Mouse (Mus musculus) G1E (cell line): ENCODE results near the gene Spaca9. TPM values are rescaled to one million over a fixed set of nuclear protein-coding genes. Genes with fewer than 3 reads are reported as not detected.
A peak's percentile ranks its signal among the peaks of the same experiment; 100 is the strongest.

Experiments
- ATAC-seq: 2 replicates; pipeline ENCODE4 v1.8.0; 2016; ENCODE audit warnings: mild to moderate bottlenecking; ENCODE audit not compliant: insufficient number of reproducible peaks, poor library complexity, low FRiP score, severe bottlenecking; ENCODE audit errors: extremely low read depth
- DNase-seq: peaks from one replicate; pipeline ENCODE4 v3.0.0; 2012; ENCODE audit warnings: low spot score
- H3K27me3 ChIP-seq: 2 replicates; pipeline ENCODE4 v1.6.1; 2012; ENCODE audit warnings: mild to moderate bottlenecking, low read length, inconsistent platforms; ENCODE audit not compliant: insufficient read depth
- H3K36me3 ChIP-seq: replicated peaks from 2 replicates; pipeline ENCODE3; 2012; ENCODE audit warnings: mild to moderate bottlenecking, inconsistent platforms
- H3K4me1 ChIP-seq: 2 replicates; pipeline ENCODE4 v1.6.1; 2012; ENCODE audit warnings: low read depth, low read length, inconsistent platforms, mixed read lengths; ENCODE audit not compliant: insufficient read depth
- H3K4me3 ChIP-seq: 2 replicates; pipeline ENCODE4 v1.5.1; 2012; ENCODE audit warnings: low read depth, mild to moderate bottlenecking, inconsistent platforms, low read length, moderate library complexity, mixed read lengths
- H3K9me3 ChIP-seq: replicated peaks from 2 replicates; pipeline ENCODE4 v1.6.1; 2012; ENCODE audit warnings: inconsistent platforms
- CTCF ChIP-seq: IDR thresholded peaks from 2 replicates; pipeline ENCODE4 v1.5.1; 2012; ENCODE audit warnings: low read depth, low read length, inconsistent platforms, mixed read lengths
- GATA1 ChIP-seq: IDR thresholded peaks from 2 replicates; pipeline ENCODE4 v1.6.1; 2012; ENCODE audit warnings: borderline replicate concordance, low read length, inconsistent platforms, mixed read lengths
- GATA2 ChIP-seq: IDR thresholded peaks from 2 replicates; pipeline ENCODE4 v1.6.1; 2012; ENCODE audit warnings: low read depth, low read length, inconsistent platforms, borderline replicate concordance
- POLR2AphosphoS5 ChIP-seq: IDR thresholded peaks from 2 replicates; pipeline ENCODE4 v1.6.1; 2012; ENCODE audit warnings: low read depth, low read length, inconsistent platforms; ENCODE audit not compliant: insufficient replicate concordance
- TAL1 ChIP-seq: conservative IDR thresholded peaks from 2 replicates; pipeline ENCODE4 v1.6.1; 2012; ENCODE audit warnings: low read depth, low read length, inconsistent platforms, mixed read lengths
- polyA plus RNA-seq: library from polyadenylated mRNA; stranded (reverse); fragments of >175 nt; gene quantifications from 2 replicates; pipeline ENCODE4 v1.2.3, GENCODE M21; 2012
- total RNA-seq, 2 experiments: library from RNA; stranded (forward) in 1 of 2; stranded (reverse) in 1 of 2; fragments of 200-1000 nt in 1 of 2; fragments of >200 nt in 1 of 2; fragmentation: Nextera tagmentation in 1 of 2; gene quantifications; 2 replicates each; pipeline ENCODE4 v1.2.3; 2014 to 2017

The Spaca9 gene
- total and polyA plus RNA-seq, 3 experiments = 1.8 to 22.3 (median 7.9) TPM

DNA sequence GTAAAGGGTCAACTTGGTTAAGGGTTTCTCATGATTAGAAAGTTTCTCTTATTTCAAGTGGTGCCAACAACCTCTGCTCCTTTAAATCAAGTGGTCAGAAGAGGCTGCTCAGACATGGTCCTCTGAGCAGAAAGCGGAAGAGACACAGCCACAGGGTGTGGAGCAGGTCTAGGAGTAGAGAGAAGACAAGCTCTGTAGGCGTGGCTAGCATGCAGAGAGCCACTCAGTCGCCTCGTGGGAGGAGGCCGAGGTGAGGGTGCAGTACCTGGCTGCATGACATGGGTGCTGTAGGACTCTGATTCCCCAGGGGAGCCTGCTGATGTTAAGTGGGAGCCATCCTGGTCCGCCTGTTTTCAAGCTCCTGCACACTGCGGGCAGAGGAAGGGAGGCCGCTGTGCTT, 43.3 kb downstream of the Spaca9 start:
- DNase-seq (no peak), ATAC-seq (no peak)
- TF ChIP-seq POLR2AphosphoS5 (no peak), TAL1 (no peak), CTCF (no peak), GATA2 (no peak), GATA1 (no peak)
- Histone ChIP-seq H3K9me3 (no peaks in the 10 kb centered on the region), H3K36me3 (peaks cover 76% of the 10 kb centered on the region), H3K4me3 (no peak overlapping the region), H3K4me1 (peaks cover 11% of the 10 kb centered on the region; the same call in 1 of the 2 replicates), H3K27me3 (no peaks in the 10 kb centered on the region)

- no peak for ATAC-seq
Observed at GRCm38 (mm10) chr2:28654295-28654694, 45.2 kb downstream of the Spaca9 start.

DNA sequence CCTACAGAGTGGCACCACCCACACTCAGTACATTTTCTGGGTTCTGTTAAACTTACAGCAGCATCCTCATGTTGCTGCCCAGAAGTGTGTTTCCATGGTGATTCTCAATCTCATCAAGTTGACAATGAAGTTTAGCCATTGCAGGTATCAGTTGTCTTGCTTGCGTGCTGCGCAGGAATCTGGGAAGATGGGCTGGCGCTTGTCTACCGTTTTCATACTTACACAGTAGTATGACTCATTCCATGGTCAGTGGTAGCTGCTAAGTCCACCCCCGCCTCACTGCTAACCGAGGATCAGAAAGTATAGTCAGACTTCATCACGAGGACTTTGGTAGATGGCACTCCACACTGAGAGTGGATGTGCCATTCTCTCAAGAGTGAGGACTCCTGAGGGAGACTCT, 46.2 kb downstream of the Spaca9 start:
- Histone ChIP-seq H3K36me3 (peaks cover 54% of the 10 kb centered on the region), H3K4me1 (peaks cover 14% of the 10 kb centered on the region; the same call in 1 of the 2 replicates), H3K4me3 (no peak overlapping the region), H3K27me3 (no peaks in the 10 kb centered on the region), H3K9me3 (no peaks in the 10 kb centered on the region)
- TF ChIP-seq CTCF = no peak
- TF ChIP-seq GATA2 = no peak
- DNase-seq (no peak), ATAC-seq (no peak)

More at GRCm38 (mm10) chr2:28654295-28654694, 45.2 kb downstream of the Spaca9 start:
- no peaks in the 10 kb centered on the region for H3K27me3 ChIP-seq
- H3K4me3 ChIP-seq = no peak overlapping the region
- H3K9me3 ChIP-seq = no peaks in the 10 kb centered on the region
- DNase-seq = peak; percentile 15
- peaks cover 11% of the 10 kb centered on the region; the same call in 1 of the 2 replicates for H3K4me1 ChIP-seq
- peaks cover 63% of the 10 kb centered on the region for H3K36me3 ChIP-seq
- TF ChIP-seq CTCF (peak; percentile 61), POLR2AphosphoS5 (no peak), GATA1 (no peak)

DNA sequence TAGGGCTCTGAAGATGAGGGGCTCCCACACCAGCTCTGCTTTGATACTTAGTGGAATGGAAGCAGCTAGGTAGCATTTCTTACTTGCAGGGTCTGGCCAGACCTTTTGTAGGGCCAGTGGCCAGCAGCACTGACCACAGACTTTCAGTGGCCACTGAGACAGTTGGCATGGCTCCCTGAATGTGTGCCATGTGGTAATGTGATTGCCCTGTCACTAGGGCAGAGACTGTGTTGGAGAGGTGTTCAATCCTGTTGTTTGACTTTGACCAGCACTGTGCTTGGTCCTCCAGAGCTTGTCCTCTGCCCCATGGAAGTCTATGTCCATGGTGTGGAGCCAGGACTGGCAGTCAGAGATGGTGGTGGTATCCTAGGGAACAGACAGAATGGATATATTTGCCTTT, 49.0 kb downstream of the Spaca9 start:
- DNase-seq = no peak
- no peak for ATAC-seq

DNA sequence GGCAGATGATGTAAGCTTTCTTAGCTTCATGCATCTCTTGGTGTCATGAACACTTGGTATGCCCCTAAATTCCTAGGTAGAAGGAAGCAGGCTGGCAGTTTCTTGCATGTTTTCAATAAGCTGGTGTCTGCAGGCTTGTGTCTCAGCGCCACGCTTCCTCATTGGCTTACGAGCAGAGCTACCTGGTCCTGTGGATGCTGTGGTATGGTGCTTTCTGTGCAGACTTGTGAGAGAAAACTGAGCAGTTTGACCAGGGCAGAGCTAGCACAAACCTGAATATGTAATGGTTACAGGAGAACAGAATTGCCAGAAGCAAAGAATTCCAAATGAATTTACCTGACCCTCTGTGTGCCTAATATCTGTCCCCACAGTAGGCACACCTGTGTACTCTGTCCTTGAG, 56.4 kb downstream of the Spaca9 start:
- Histone ChIP-seq H3K27me3 (no peaks in the 10 kb centered on the region), H3K4me3 (no peak overlapping the region), H3K4me1 (peaks cover 54% of the 10 kb centered on the region), H3K9me3 (no peaks in the 10 kb centered on the region), H3K36me3 (peaks cover 11% of the 10 kb centered on the region)
- DNase-seq (no peak), ATAC-seq (no peak)
- TF ChIP-seq POLR2AphosphoS5 (no peak), CTCF (no peak), GATA1 (no peak), GATA2 (no peak), TAL1 (no peak)

More for the DNA sequence above, 49.0 kb downstream of the Spaca9 start:
- Histone ChIP-seq H3K4me3 (no peak overlapping the region), H3K4me1 (peaks cover 26% of the 10 kb centered on the region), H3K9me3 (no peaks in the 10 kb centered on the region), H3K36me3 (peaks cover 39% of the 10 kb centered on the region), H3K27me3 (no peaks in the 10 kb centered on the region)
- no peak for TF ChIP-seq TAL1
- TF ChIP-seq GATA1 = no peak
- no peak for TF ChIP-seq CTCF

Other genes starting within 250 kb of the Spaca9 start
- not detected in 2 replicates for gene 1700007K13Rik, start 233.4 kb downstream of the Spaca9 start, total RNA-seq (2014; fragmentation: Nextera tagmentation)
- gene 1700007K13Rik, start 233.4 kb downstream of the Spaca9 start, total RNA-seq (2017) = not detected in 2 replicates
- 0.14 and 0.36 TPM in 2 replicates for gene 1700007K13Rik, start 233.4 kb downstream of the Spaca9 start, polyA plus RNA-seq
- 101 TPM in 2 replicates for gene Mrps2, start 231.7 kb downstream of the Spaca9 start, total RNA-seq (2014; fragmentation: Nextera tagmentation)
- 30.3 and 33.4 TPM in 2 replicates for gene Mrps2, start 231.7 kb downstream of the Spaca9 start, total RNA-seq (2017)
- gene Mrps2, start 231.7 kb downstream of the Spaca9 start, polyA plus RNA-seq = 46.4 and 49.6 TPM in 2 replicates
- not detected in 2 replicates for gene Gbgt1, start 202.8 kb downstream of the Spaca9 start, total RNA-seq (2014; fragmentation: Nextera tagmentation)
- not detected in 2 replicates for gene Gbgt1, start 202.8 kb downstream of the Spaca9 start, total RNA-seq (2017)
- not detected in 2 replicates for gene Gbgt1, start 202.8 kb downstream of the Spaca9 start, polyA plus RNA-seq
- gene Gm10134, start 193.6 kb downstream of the Spaca9 start, total RNA-seq (2014; fragmentation: Nextera tagmentation) = not detected in 2 replicates
- not detected in 2 replicates for gene Gm10134, start 193.6 kb downstream of the Spaca9 start, total RNA-seq (2017)
- gene Gm10134, start 193.6 kb downstream of the Spaca9 start, polyA plus RNA-seq = not detected in 2 replicates
- not detected in 2 replicates for gene Ralgds, start 186.6 kb downstream of the Spaca9 start, total RNA-seq (2014; fragmentation: Nextera tagmentation)
- 0.49 and 0.52 TPM in 2 replicates for gene Ralgds, start 186.6 kb downstream of the Spaca9 start, total RNA-seq (2017)
- gene Ralgds, start 186.6 kb downstream of the Spaca9 start, polyA plus RNA-seq = 0.02 TPM in 1 of 2 replicates, not detected in the other
- gene Cel, start 136.3 kb downstream of the Spaca9 start, total RNA-seq (2014; fragmentation: Nextera tagmentation) = not detected in 2 replicates
- gene Cel, start 136.3 kb downstream of the Spaca9 start, total RNA-seq (2017) = not detected in 2 replicates
- not detected in 2 replicates for gene Cel, start 136.3 kb downstream of the Spaca9 start, polyA plus RNA-seq
- 60.2 and 60.9 TPM in 2 replicates for gene Gtf3c5, start 116.0 kb downstream of the Spaca9 start, total RNA-seq (2014; fragmentation: Nextera tagmentation)
- 16.6 and 19.0 TPM in 2 replicates for gene Gtf3c5, start 116.0 kb downstream of the Spaca9 start, total RNA-seq (2017)
- gene Gtf3c5, start 116.0 kb downstream of the Spaca9 start, polyA plus RNA-seq = 19.6 and 26.0 TPM in 2 replicates
- gene Gfi1b, start 77.7 kb downstream of the Spaca9 start, total RNA-seq (2014; fragmentation: Nextera tagmentation) = 537 and 588 TPM in 2 replicates
- gene Gfi1b, start 77.7 kb downstream of the Spaca9 start, total RNA-seq (2017) = 104 and 131 TPM in 2 replicates
- gene Gfi1b, start 77.7 kb downstream of the Spaca9 start, polyA plus RNA-seq = 649 and 739 TPM in 2 replicates
- gene Tsc1, start 58.5 kb downstream of the Spaca9 start, total RNA-seq (2014; fragmentation: Nextera tagmentation) = 35.7 and 39.0 TPM in 2 replicates
- 22.1 and 26.6 TPM in 2 replicates for gene Tsc1, start 58.5 kb downstream of the Spaca9 start, total RNA-seq (2017)
- 3.5 and 5.8 TPM in 2 replicates for gene Tsc1, start 58.5 kb downstream of the Spaca9 start, polyA plus RNA-seq
- 9.3 and 14.8 TPM in 2 replicates for gene Ak8, start 437 bp upstream of the Spaca9 start, total RNA-seq (2014; fragmentation: Nextera tagmentation)
- gene Ak8, start 437 bp upstream of the Spaca9 start, total RNA-seq (2017) = 2.8 and 3.5 TPM in 2 replicates
- 0.38 and 0.41 TPM in 2 replicates for gene Ak8, start 437 bp upstream of the Spaca9 start, polyA plus RNA-seq
- 26.0 and 27.6 TPM in 2 replicates for gene Gtf3c4, start 140.6 kb upstream of the Spaca9 start, total RNA-seq (2014; fragmentation: Nextera tagmentation)
- gene Gtf3c4, start 140.6 kb upstream of the Spaca9 start, total RNA-seq (2017) = 22.0 and 25.0 TPM in 2 replicates
- 37.6 and 38.3 TPM in 2 replicates for gene Gtf3c4, start 140.6 kb upstream of the Spaca9 start, polyA plus RNA-seq
- 8.4 and 17.1 TPM in 2 replicates for gene Ddx31, start 140.7 kb upstream of the Spaca9 start, total RNA-seq (2014; fragmentation: Nextera tagmentation)
- gene Ddx31, start 140.7 kb upstream of the Spaca9 start, total RNA-seq (2017) = 13.0 and 15.9 TPM in 2 replicates
- 5.0 and 5.2 TPM in 2 replicates for gene Ddx31, start 140.7 kb upstream of the Spaca9 start, polyA plus RNA-seq
- not detected in 2 replicates for gene Barhl1, start 216.9 kb upstream of the Spaca9 start, total RNA-seq (2014; fragmentation: Nextera tagmentation)
- gene Barhl1, start 216.9 kb upstream of the Spaca9 start, total RNA-seq (2017) = 0.11 TPM in 1 of 2 replicates, not detected in the other
- gene Barhl1, start 216.9 kb upstream of the Spaca9 start, polyA plus RNA-seq = 0.07 TPM in 1 of 2 replicates, not detected in the other